Mouse (Mus musculus) small intestine, adult 2 months (tissue): ENCODE measurements around the gene Cp.
"Not testable (repeated sequence)": the region's sequence is repeated elsewhere in the genome, so short reads cannot be mapped to it uniquely, and the experiment has no call there.

Experiments
- CTCF ChIP-seq: fragments of 200-500 bp; IDR thresholded peaks from 2 replicates; pipeline ENCODE4 v1.5.1; 2012; ENCODE audit warnings: low read depth, mild to moderate bottlenecking, control low read depth, inconsistent platforms, low read length, moderate library complexity, mixed read lengths; ENCODE audit not compliant: insufficient replicate concordance, insufficient read length; ENCODE audit errors: extremely low read depth
- POLR2A ChIP-seq: fragments of 200-500 bp; IDR thresholded peaks from 2 replicates; pipeline ENCODE4 v1.6.1; 2012; ENCODE audit warnings: low read depth, mild to moderate bottlenecking, control low read depth, inconsistent platforms, low read length, moderate library complexity

- not testable (repeated sequence) for TF ChIP-seq CTCF, POLR2A
Measured at GRCm38 (mm10) chr3:20041461-20041860, 84.6 kb downstream of the Cp start.
